In the genomic region with DNA sequence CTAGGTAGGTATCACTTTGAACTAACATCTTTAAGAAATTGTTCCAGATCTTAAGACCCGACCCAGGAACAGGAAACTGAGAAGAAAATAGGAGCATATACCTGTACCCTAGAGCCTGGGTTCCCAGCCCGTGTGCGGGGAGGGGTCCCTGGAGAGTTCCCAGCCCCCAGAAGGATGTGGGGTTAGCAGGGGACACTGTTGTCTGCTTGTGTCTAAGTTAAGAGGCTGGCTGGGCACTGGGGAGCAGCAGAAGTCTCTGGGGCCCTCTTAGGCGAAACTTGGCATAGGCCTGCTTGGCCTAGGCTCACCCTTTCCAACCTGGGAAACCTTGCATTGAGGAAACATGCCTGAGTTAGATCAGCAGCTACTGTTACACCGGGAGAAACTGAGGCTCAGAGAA, we compare ENCODE assay signal across 10 mouse cellular contexts. TPM values are rescaled to one million over a fixed set of nuclear protein-coding genes. Genes with fewer than 3 reads are reported as not detected.
DNase-seq lines count a peak whose midpoint lies in the region; ATAC-seq lines count a peak whose summit lies in the region.
"Had no signal": no experiment of that assay in that cellular context is flagged by ENCODE, and none has a peak within 500 bp of the region (broad histone marks: within the 10 kb centered on the region; RNA-seq: fewer than 3 reads in every experiment).

No protein-coding gene starts in this region.

- DNase-seq in adrenal gland, postnatal 10 days = peak; percentile 36
- DNase-seq in adrenal gland, postnatal 25 days = no peak
- DNase-seq in lung, adult 18-20 months = no peak
- DNase-seq in ovary, postnatal 36 days (ENCODE audit: low spot score) = no peak
- DNase-seq in embryo, embryonic 11 days = no peak
- DNase-seq: cerebellum, adult 8-10 months had no signal

- H3K27me3 ChIP-seq in lung, embryonic 15.5 days = peaks cover 52% of the 10 kb centered on the region
- H3K27me3 ChIP-seq in hindbrain, embryonic 12.5 days = peaks cover 56% of the 10 kb centered on the region
- peaks cover 25% of the 10 kb centered on the region for H3K27me3 ChIP-seq in neural tube, embryonic 15.5 days (replicated peaks)

- H3K9me3 ChIP-seq in lung, embryonic 15.5 days = no peaks in the 10 kb centered on the region
- no peaks in the 10 kb centered on the region for H3K9me3 ChIP-seq in hindbrain, embryonic 12.5 days (replicated peaks)
- H3K9me3 ChIP-seq in neural tube, embryonic 15.5 days (replicated peaks) = no peaks in the 10 kb centered on the region

- no peak for ATAC-seq in lung, embryonic 15.5 days (ENCODE audit: borderline replicate concordance, extremely low read depth, low FRiP score, low TSS enrichment)
- no peak for ATAC-seq in hindbrain, embryonic 12.5 days (ENCODE audit: low FRiP score)
- ATAC-seq in neural tube, embryonic 15.5 days (ENCODE audit: low FRiP score) = no peak

- H3K4me3 ChIP-seq in lung, embryonic 15.5 days = peak overlapping the region; percentile 49
- peak overlapping the region; percentile 55 for H3K4me3 ChIP-seq in hindbrain, embryonic 12.5 days
- H3K4me3 ChIP-seq in neural tube, embryonic 15.5 days (replicated peaks) = peak overlapping the region; percentile 44

- no peaks in the 10 kb centered on the region for H3K36me3 ChIP-seq in lung, embryonic 15.5 days
- H3K36me3 ChIP-seq in hindbrain, embryonic 12.5 days = no peaks in the 10 kb centered on the region
- no peaks in the 10 kb centered on the region for H3K36me3 ChIP-seq in neural tube, embryonic 15.5 days

- peaks cover 30% of the 10 kb centered on the region for H3K4me1 ChIP-seq in lung, embryonic 15.5 days
- H3K4me1 ChIP-seq in hindbrain, embryonic 12.5 days = peaks cover 48% of the 10 kb centered on the region
- peaks cover 35% of the 10 kb centered on the region for H3K4me1 ChIP-seq in neural tube, embryonic 15.5 days

- peak overlapping the region; percentile 88 for H3K4me2 ChIP-seq in lung, embryonic 15.5 days
- peak overlapping the region; percentile 91 for H3K4me2 ChIP-seq in hindbrain, embryonic 12.5 days (replicated peaks)
- peak overlapping the region; percentile 67 for H3K4me2 ChIP-seq in neural tube, embryonic 15.5 days

- no peak overlapping the region for H3K27ac ChIP-seq in lung, embryonic 15.5 days
- no peak overlapping the region for H3K27ac ChIP-seq in hindbrain, embryonic 12.5 days
- no peak overlapping the region for H3K27ac ChIP-seq in neural tube, embryonic 15.5 days (replicated peaks)
- H3K27ac ChIP-seq: macrophage had no signal

- H3K9ac ChIP-seq in lung, embryonic 15.5 days = no peak overlapping the region
- no peak overlapping the region for H3K9ac ChIP-seq in hindbrain, embryonic 12.5 days
- H3K9ac ChIP-seq in neural tube, embryonic 15.5 days (replicated peaks) = no peak overlapping the region

- WGBS in lung, embryonic 15.5 days = 68% methylated on average over 5 of the region's 5 CpGs
- 59% methylated on average over 5 of the region's 5 CpGs for WGBS in hindbrain, embryonic 12.5 days
- 63% methylated on average over 5 of the region's 5 CpGs for WGBS in neural tube, embryonic 15.5 days

RNA-seq across cellular contexts. Expression of a gene that starts 1.1 kb away (rescaled TPM):
- total RNA-seq in adrenal gland, postnatal 10 days (2021) = 10 to 100 TPM; 22.8 to 28.8 TPM
- 3.6 and 5.0 TPM in 2 replicates for total RNA-seq in adrenal gland, postnatal 25 days (2021)
- polyA plus RNA-seq in lung, embryonic 15.5 days (2015; fragmentation: Nextera tagmentation; extraction: Ambion mirVana) = 7.8 and 9.0 TPM in 2 replicates
- 8.8 and 9.9 TPM in 2 replicates for polyA plus RNA-seq in hindbrain, embryonic 12.5 days (2016; fragmentation: Nextera tagmentation; extraction: Ambion mirVana)
- polyA plus RNA-seq in neural tube, embryonic 15.5 days (2015; fragmentation: Nextera tagmentation; extraction: Ambion mirVana) = 2.1 and 4.0 TPM in 2 replicates
- polyA plus RNA-seq: macrophage had no signal

RNA-seq across cellular contexts. Expression of a gene that starts 39.2 kb away (rescaled TPM):
- total RNA-seq in adrenal gland, postnatal 10 days (2021) = 100 to 1,000 TPM in 1 of 2 experiments, 10 to 100 TPM in 1; 48.5 to 177 TPM
- 131 and 337 TPM in 2 replicates for total RNA-seq in adrenal gland, postnatal 25 days (2021)
- 5.9 and 7.7 TPM in 2 replicates for polyA plus RNA-seq in lung, embryonic 15.5 days (2015; fragmentation: Nextera tagmentation; extraction: Ambion mirVana)
- polyA plus RNA-seq in hindbrain, embryonic 12.5 days (2016; fragmentation: Nextera tagmentation; extraction: Ambion mirVana) = 13.8 and 15.3 TPM in 2 replicates
- 25.8 and 27.7 TPM in 2 replicates for polyA plus RNA-seq in neural tube, embryonic 15.5 days (2015; fragmentation: Nextera tagmentation; extraction: Ambion mirVana)
